Mouse (Mus musculus) neural tube, embryonic 14.5 days (tissue): ENCODE data around the gene Nyap1. TPM values are rescaled to one million over a fixed set of nuclear protein-coding genes. Genes with fewer than 3 reads are reported as not detected.
A peak's percentile ranks its signal among the peaks of the same experiment; 100 is the strongest.

ENCODE experiments used
- ATAC-seq: fragments of 200-750 bp; cut with Nextera tagmentation; 2 replicates; pipeline ENCODE4 v1.8.0; 2017; ENCODE audit warnings: low read depth, mild to moderate bottlenecking, moderate TSS enrichment, moderate library complexity
- H3K27ac ChIP-seq: fragments of 300-500 bp; sonication (generic); 2 replicates; pipeline ENCODE4 v1.5.1; 2014; ENCODE audit warnings: low read depth, mild to moderate bottlenecking, control low read depth, low read length, moderate library complexity, mixed read lengths
- H3K27me3 ChIP-seq: fragments of 300-500 bp; sonication (generic); 2 replicates; pipeline ENCODE4 v1.6.1; 2014; ENCODE audit warnings: low read length; ENCODE audit not compliant: control insufficient read depth, insufficient read depth
- H3K36me3 ChIP-seq: fragments of 300-500 bp; sonication (generic); 2 replicates; pipeline ENCODE4 v1.6.1; 2014; ENCODE audit warnings: low read length, mixed read lengths; ENCODE audit not compliant: control insufficient read depth, insufficient read depth
- H3K4me1 ChIP-seq: fragments of 300-500 bp; sonication (generic); 2 replicates; pipeline ENCODE4 v1.6.1; 2014; ENCODE audit warnings: low read length; ENCODE audit not compliant: control insufficient read depth, insufficient read depth
- H3K4me2 ChIP-seq: fragments of 300-500 bp; sonication (generic); 2 replicates; pipeline ENCODE4 v1.6.1; 2014; ENCODE audit warnings: mild to moderate bottlenecking, low read depth, low read length, control low read depth
- H3K4me3 ChIP-seq: fragments of 300-500 bp; sonication (generic); 2 replicates; pipeline ENCODE4 v1.5.1; 2014; ENCODE audit warnings: low read depth, low read length, control low read depth, mixed read lengths
- H3K9ac ChIP-seq: fragments of 300-500 bp; sonication (generic); replicated peaks from 2 replicates; pipeline ENCODE4 v1.6.1; 2014; ENCODE audit warnings: low read depth, mild to moderate bottlenecking, control low read depth, low read length, mixed read lengths
- H3K9me3 ChIP-seq: fragments of 300-500 bp; sonication (generic); 2 replicates; pipeline ENCODE4 v1.6.1; 2016; ENCODE audit warnings: low read length; ENCODE audit not compliant: control insufficient read depth
- WGBS: fragments of 180-500 bp; shearing (Covaris S2); extraction: QIAGEN DNeasy Blood & Tissue Kit; methylation state at CpG from one replicate; pipeline ENCODE4 v1.1.7; 2014; 5-methylcytosine and 5-hydroxymethylcytosine counted together
- polyA plus RNA-seq: library from polyadenylated mRNA; unstranded; fragments of >200 nt; fragmentation: Nextera tagmentation; extraction: Ambion mirVana; gene quantifications from 2 replicates; pipeline ENCODE4 v1.2.1, GENCODE M21; 2014

Nyap1 gene
- polyA plus RNA-seq, 1 experiment from 2014 or later: 13.6 TPM

DNA sequence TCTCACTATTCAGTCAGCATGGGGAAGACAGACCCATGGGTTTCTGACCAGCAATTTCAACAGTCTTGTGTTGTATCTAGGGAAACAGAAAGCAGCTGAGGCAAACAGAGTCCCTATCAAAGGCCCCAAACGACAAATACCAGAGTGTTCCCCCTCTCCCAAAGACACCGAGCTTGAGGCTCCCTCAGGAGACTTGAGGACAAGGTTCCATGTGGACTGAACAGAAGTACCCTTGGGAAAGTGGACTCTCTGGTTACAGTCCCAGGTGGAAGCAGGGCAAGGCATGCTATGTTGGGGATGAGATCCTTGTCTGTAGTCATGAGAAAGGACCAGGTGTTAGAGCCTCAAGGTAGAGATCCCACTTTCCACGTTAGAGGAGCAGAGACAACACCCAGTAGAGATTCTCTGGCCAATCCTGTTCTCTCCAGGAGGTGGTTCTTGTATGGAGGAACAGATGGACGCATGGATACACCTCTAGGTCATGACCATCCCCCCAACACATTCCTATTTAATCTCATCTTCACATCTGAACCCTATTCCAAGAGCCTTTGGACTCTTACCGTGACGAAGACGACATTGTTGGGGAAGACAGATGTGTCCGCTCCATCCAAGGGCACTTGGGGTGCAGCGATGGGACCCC lies 42.6 kb upstream of the Nyap1 start:
- Histone ChIP-seq H3K36me3 (peaks cover 26% of the 10 kb centered on the region; the same call in 1 of the 2 replicates), H3K27me3 (no peaks in the 10 kb centered on the region), H3K9ac (peak overlapping the region; percentile 50), H3K4me3 (peak overlapping the region; percentile 82), H3K9me3 (no peaks in the 10 kb centered on the region), H3K27ac (no peak overlapping the region), H3K4me1 (peaks cover 36% of the 10 kb centered on the region), H3K4me2 (peak overlapping the region; percentile 76)
- ATAC-seq: no peak
- 74% methylated on average over 9 of the region's 9 CpGs for WGBS

DNA sequence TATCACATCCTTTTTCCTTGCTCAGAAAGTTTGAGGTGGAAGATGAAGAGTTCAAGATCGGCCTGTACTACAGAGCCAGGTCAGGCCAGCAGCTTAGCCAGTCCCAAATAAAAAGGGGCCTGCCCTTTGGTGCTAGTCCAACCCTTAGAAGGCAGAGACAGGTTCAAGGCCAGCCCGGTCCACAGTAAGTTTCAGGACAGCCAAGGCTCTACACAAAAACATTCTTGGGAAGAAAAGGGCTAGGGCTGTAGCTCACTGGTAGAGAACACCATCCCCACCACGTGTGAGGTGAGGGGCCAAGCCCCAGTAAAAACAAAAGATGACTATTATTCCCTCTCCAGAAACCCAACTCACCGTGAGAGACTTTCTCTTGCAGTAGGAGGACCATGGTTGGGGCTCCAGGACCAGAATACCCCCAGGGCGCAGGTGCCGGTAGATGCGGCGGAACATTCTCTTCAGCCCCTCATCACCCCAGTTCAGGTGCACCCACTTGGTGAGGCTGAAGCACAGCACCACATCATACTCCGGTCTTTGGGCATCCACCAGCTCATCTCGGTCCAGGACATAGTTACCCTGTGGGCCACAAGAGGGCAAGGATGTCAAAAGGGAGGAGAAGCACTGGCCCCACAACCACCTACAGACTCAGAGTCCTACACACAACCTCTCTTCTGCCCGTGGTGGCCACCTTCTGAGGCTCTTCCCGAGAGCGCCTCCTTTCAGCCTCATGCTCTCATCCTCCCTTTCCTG lies 41.5 kb upstream of the Nyap1 start:
- no peak for ATAC-seq
- H3K9ac ChIP-seq: peak overlapping the region; percentile 50
- H3K27me3 ChIP-seq: no peaks in the 10 kb centered on the region
- no peak overlapping the region for H3K27ac ChIP-seq
- no peaks in the 10 kb centered on the region for H3K9me3 ChIP-seq
- WGBS: 87% methylated on average over 13 of the region's 13 CpGs
- peaks cover 36% of the 10 kb centered on the region for H3K4me1 ChIP-seq
- peak overlapping the region; percentile 76 for H3K4me2 ChIP-seq
- peak overlapping the region; percentile 82 for H3K4me3 ChIP-seq
- H3K36me3 ChIP-seq: peaks cover 26% of the 10 kb centered on the region; the same call in 1 of the 2 replicates

DNA sequence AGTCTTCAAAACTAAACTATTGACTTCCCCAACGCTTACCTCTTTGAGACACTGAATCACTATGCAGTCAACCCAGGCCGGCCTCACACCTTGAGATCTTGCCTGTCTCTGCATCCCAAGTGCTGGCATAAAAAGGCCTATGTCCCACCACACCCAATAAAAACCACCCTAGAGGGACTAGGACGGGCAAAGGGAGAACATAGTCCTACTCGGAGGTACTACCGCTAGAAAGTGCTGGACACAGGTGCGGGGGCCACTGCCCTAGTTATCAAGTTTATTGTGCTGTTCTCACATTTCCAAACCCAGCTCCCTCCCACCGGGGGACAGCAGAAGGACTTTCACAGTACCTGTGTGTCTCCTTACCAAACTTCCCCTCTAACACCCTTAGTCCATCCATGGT lies 40.3 kb upstream of the Nyap1 start:
- no peak overlapping the region for H3K27ac ChIP-seq
- H3K4me1 ChIP-seq: peaks cover 36% of the 10 kb centered on the region
- H3K36me3 ChIP-seq: peaks cover 26% of the 10 kb centered on the region; the same call in 1 of the 2 replicates
- no peak overlapping the region for H3K9ac ChIP-seq
- H3K27me3 ChIP-seq: no peaks in the 10 kb centered on the region
- no peak overlapping the region for H3K4me2 ChIP-seq
- no peak for ATAC-seq
- WGBS: 95% methylated on average over 7 of the region's 7 CpGs
- H3K9me3 ChIP-seq: no peaks in the 10 kb centered on the region
- no peak overlapping the region for H3K4me3 ChIP-seq

DNA sequence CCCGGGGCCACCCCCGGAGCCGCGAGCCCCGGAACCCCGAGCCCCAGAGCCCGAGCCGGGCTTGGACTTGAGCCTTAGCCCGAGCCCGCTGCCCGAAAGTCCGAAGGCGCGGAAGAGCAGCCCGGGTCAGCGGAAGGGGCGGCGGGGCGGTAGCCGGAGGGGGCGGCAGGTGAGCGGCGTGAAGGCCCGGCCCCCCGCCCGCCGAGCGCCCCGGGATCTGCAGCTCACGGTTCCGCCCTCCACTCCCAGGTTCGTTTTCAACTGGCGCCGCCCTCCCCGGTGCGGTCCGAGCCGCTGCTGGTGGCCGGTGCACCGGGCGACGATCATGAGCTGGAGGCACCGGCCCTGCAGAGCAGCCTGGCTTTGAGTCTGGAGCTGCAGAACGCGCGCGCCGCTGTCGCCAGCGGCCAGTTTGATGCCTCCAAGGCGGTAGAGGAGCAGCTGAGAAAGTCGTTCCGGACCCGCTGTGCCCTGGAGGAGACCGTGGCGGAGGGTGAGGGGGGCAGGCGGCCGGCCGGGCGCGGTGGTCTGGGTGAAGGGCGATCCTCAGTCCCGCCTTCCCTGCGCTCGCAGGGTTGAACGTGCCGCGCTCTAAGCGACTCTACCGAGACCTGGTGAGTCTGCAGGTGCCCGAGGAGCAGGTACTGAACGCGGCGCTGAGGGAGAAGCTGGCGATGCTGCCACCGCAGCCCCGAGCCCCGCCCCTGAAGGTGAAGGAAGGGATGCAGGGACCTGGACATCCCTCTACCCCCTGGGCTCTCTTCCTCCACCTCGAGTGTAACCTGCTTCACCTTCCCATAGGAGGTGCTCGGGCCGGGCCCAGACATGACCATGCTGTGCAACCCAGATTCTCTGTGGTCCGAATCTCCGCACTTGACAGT lies 37.9 kb upstream of the Nyap1 start:
- under 1% methylated on average over 75 of the region's 83 CpGs for WGBS
- Histone ChIP-seq H3K4me2 (peak overlapping the region; percentile 96), H3K27me3 (no peaks in the 10 kb centered on the region), H3K9ac (peak overlapping the region; percentile 90), H3K36me3 (peaks cover 22% of the 10 kb centered on the region; the same call in 1 of the 2 replicates), H3K4me3 (peak overlapping the region; percentile 90), H3K27ac (peak overlapping the region; percentile 71), H3K9me3 (no peaks in the 10 kb centered on the region), H3K4me1 (peaks cover 26% of the 10 kb centered on the region)
- ATAC-seq: peak; percentile 19; the same call in 1 of the 2 replicates

GRCm38 (mm10) chr5:137778635-137779034 lies 37.2 kb upstream of the Nyap1 start, which contains the start of gene Ppp1r35:
TSS of gene Ppp1r35 (plus strand) at chr5:137778849.
- Histone ChIP-seq H3K9me3 (no peaks in the 10 kb centered on the region), H3K4me2 (peak within 1 kb of the TSS; percentile 96), H3K4me3 (peak within 1 kb of the TSS; percentile 90), H3K36me3 (peaks cover 19% of the 10 kb centered on the region; the same call in 1 of the 2 replicates), H3K27me3 (no peaks in the 10 kb centered on the region), H3K27ac (peak within 1 kb of the TSS; percentile 71), H3K4me1 (peaks cover 19% of the 10 kb centered on the region), H3K9ac (peak within 1 kb of the TSS; percentile 90)
- ATAC-seq: peak; percentile 96
- 0% methylated on average over 31 of the region's 31 CpGs for WGBS

DNA sequence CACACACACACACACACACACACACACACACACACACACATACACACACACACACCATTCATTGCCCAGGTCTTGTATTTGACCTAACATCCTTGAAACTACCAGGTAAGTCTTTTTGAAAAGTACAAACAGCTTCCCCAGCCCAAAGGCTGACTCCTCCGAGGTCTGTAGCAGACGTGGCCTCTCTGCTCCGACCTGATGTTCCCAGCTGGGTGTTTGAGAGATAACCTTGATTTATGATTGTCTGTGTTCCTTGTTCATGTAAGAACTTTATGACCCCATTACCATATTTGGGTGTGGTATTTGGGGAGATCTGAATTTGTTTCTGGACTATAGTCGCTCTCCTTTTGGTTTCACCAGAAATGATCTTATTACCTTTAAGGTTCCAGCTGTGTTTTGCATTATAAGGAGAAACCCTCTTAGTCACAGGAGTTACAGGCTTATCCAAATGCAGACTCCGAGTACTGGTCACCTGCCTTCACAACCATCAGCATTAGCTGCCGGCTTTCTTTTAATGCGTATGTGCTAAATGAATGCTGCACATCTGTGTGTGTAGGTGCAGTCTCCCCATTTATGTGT lies 35.9 kb upstream of the Nyap1 start:
- ATAC-seq: no peak
- H3K4me1 ChIP-seq: peaks cover 12% of the 10 kb centered on the region
- peaks cover 13% of the 10 kb centered on the region; the same call in 1 of the 2 replicates for H3K36me3 ChIP-seq
- H3K9ac ChIP-seq: no peak overlapping the region
- H3K9me3 ChIP-seq: no peaks in the 10 kb centered on the region
- H3K4me3 ChIP-seq: no peak overlapping the region
- no peak overlapping the region for H3K4me2 ChIP-seq
- 71% methylated on average over 7 of the region's 7 CpGs for WGBS
- H3K27me3 ChIP-seq: no peaks in the 10 kb centered on the region
- H3K27ac ChIP-seq: no peak overlapping the region

DNA sequence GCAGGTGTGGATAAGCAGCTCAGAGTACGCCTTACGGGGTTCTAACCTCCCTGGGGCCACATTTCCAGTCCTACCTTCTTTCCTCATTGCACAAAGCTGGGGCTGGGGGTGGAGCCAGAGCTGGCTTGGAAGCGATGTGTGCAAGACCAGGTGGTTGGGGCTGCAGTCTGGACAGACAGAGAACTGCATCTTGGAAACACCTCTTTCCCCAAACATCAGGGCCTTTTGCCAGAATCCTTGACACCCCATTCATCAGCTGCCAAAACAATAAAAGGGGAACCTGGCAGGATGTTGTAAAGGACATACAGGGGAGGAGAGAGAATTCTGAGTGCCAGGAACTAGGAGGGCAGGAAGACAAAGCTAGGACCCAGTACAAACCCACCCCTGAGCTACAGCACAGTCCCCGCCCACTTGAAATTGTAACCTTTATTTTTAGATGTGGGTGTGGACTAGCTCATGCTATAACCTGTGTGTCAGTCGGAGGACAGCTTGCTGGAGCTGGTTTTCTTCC lies 35.1 kb upstream of the Nyap1 start:
- no peak for ATAC-seq
- H3K4me2 ChIP-seq: no peak overlapping the region
- H3K9me3 ChIP-seq: no peaks in the 10 kb centered on the region
- peaks cover 12% of the 10 kb centered on the region for H3K4me1 ChIP-seq
- peaks cover 7% of the 10 kb centered on the region; the same call in 1 of the 2 replicates for H3K36me3 ChIP-seq
- H3K27me3 ChIP-seq: no peaks in the 10 kb centered on the region
- H3K27ac ChIP-seq: no peak overlapping the region
- WGBS: 42% methylated on average over 5 of the region's 5 CpGs
- no peak overlapping the region for H3K9ac ChIP-seq
- no peak overlapping the region for H3K4me3 ChIP-seq

GRCm38 (mm10) chr5:137775587-137776290 lies 34.3 kb upstream of the Nyap1 start:
- 84% methylated on average over 2 of the region's 2 CpGs for WGBS
- H3K27ac ChIP-seq: no peak overlapping the region
- no peak overlapping the region for H3K4me3 ChIP-seq
- no peak for ATAC-seq
- peaks cover 12% of the 10 kb centered on the region for H3K4me1 ChIP-seq
- H3K9ac ChIP-seq: no peak overlapping the region
- H3K36me3 ChIP-seq: peaks cover 5% of the 10 kb centered on the region; the same call in 1 of the 2 replicates
- no peaks in the 10 kb centered on the region for H3K9me3 ChIP-seq
- H3K27me3 ChIP-seq: no peaks in the 10 kb centered on the region
- H3K4me2 ChIP-seq: no peak overlapping the region
